Mouse (Mus musculus) embryonic fibroblast, embryonic 13.5 days (primary cell): ENCODE results near the gene Unc5cl.

Experiments
- CTCF ChIP-seq: IDR thresholded peaks from 2 replicates; pipeline ENCODE4 v1.5.1; 2011; ENCODE audit warnings: mild to moderate bottlenecking, control low read depth, low read length, moderate library complexity, borderline replicate concordance; ENCODE audit not compliant: insufficient read depth
- POLR2A ChIP-seq: IDR thresholded peaks from 2 replicates; pipeline ENCODE4 v1.6.1; 2011; ENCODE audit warnings: low read depth, mild to moderate bottlenecking, control low read depth, low read length, moderate library complexity

DNA sequence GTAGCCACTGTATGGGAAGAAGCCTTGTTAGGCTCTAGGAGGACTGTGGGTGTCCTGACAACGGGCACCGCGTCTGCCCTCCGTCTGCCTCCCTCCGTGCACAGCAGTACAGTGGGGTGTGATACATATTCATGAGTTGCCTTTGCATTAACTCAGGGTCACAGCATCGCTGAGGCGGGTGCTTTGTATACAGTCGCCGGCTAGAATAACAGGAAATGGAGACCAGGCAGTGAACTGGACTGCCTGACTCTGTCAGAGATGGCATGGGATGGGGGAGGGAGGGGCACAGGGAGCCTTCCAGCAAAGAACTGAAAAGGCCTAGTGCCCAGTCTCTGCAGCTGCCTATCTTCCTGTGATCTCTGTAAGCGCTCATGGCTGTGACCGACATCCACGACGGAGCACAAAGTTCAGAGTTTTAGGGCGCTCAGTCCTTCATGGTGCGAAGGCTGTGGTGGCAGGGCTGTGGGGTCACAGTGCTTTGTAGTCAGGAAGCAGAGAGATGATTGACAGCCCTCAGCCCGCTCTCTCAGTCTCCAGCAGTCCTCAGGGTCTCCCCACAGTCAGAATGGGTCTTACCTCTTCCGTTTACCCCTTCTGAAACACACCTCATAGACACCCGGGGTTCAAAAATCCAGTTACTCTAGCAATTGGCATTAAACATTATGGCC lies 58.0 kb downstream of the Unc5cl start:
- no peak for TF ChIP-seq CTCF
- TF ChIP-seq POLR2A, result no peak
